Comparison of ENCODE assay signal across 8 mouse cellular contexts in the genomic region with DNA sequence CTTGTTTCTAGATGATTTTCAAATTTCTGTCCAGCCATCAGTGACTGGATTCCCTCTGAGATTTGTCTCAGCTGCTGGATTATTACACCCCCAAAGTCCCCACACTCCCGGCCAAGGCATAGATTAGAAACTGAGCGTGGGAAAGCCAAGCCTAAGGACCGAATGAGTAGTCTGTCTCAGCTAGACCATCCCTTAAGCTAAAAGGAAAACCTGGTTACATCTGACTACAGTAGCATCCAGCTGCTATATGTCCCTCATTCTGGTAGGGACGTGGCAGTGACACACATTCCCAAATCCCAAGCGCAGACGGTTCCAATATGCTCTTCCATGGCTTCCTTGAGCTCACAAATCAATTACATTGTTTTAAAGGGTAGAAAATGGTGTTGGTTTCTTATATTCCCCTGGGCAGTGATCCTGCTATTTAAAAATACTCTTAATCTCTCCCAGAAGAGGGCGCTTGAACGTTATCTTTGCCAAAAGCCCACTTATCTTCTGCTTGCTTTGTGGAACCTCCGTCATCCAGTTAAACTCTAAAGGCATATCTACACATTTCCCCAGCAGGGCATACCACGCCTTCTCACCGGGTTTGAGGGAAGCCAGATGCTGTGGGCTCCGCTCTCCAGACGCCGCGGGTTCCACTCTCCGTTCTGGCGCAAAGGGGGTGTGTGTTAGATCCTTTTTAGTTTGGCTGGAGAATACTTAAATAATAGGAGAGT. TPM values are rescaled to one million over a fixed set of nuclear protein-coding genes. Genes with fewer than 3 reads are reported as not detected.
DNase-seq lines count a peak whose midpoint lies in the region; ATAC-seq and TF ChIP-seq lines count a peak whose summit lies in the region.

No protein-coding gene starts in this region.

- peaks cover 0 to 10% of the 10 kb centered on the region in 2 experiments; a peak in 2 of 4 replicates for H3K4me1 ChIP-seq in MEL (ENCODE audit: control insufficient read depth in 1 of 2, insufficient read depth in 2 of 2, low read length in 2 of 2)
- peaks cover 7% of the 10 kb centered on the region for H3K4me1 ChIP-seq in forebrain, embryonic 16.5 days (replicated peaks; ENCODE audit: control insufficient read depth, insufficient read depth, low read length)

- TF ChIP-seq POLR2A in MEL (IDR thresholded peaks at IDR 0.05; ENCODE audit: control insufficient read depth in 1 of 2, insufficient read depth in 1 of 2, low read depth in 1 of 2, low read length in 2 of 2, poor library complexity in 1 of 2): no peak

- no peak overlapping the region for H3K9ac ChIP-seq in MEL (ENCODE audit: control insufficient read depth, low read depth, low read length, poor library complexity, severe bottlenecking)
- no peak overlapping the region for H3K9ac ChIP-seq in forebrain, embryonic 16.5 days (replicated peaks; ENCODE audit: low read depth, low read length)

- no peak for ATAC-seq in CD4-positive, CD25-positive, alpha-beta regulatory T cell, adult 4 months
- 0 out of 2 replicates have a peak, but pooled peaks have one; percentile 13 for ATAC-seq in forebrain, embryonic 16.5 days
- peak; percentile 35 for ATAC-seq in inflammation-experienced regulatory T-cells, adult 6 months
- ATAC-seq in megakaryocyte progenitor cell, adult 5-6 weeks (replicated peaks; ENCODE audit: poor library complexity): peak; percentile 97
- ATAC-seq in cerebellum, adult (ENCODE audit: insufficient number of reproducible peaks, low FRiP score, low TSS enrichment): no peak

- peak; percentile 48 for DNase-seq in CD4-positive, CD25-positive, alpha-beta regulatory T cell, adult 2 months (ENCODE audit: low read depth, low spot score)
- DNase-seq in MEL (ENCODE audit: low read depth, low spot score): peak; percentile 84
- DNase-seq in adipocyte (ENCODE audit: low spot score): no peak

- H3K79me2 ChIP-seq in MEL (ENCODE audit: control insufficient read depth, insufficient read depth, low read length, poor library complexity): no peaks in the 10 kb centered on the region

- H3K4me2 ChIP-seq in forebrain, embryonic 16.5 days (ENCODE audit: low read length): peak overlapping the region; percentile 26; the same call in 1 of the 2 replicates

- TF ChIP-seq RAD21 in MEL (IDR thresholded peaks at IDR 0.05; ENCODE audit: low read depth, low read length): peak; percentile 59

- 48% methylated on average over 17 of the region's 17 CpGs for WGBS in forebrain, embryonic 16.5 days

- peaks cover 0 to 2% of the 10 kb centered on the region in 2 experiments; a peak in 1 of 4 replicates for H3K36me3 ChIP-seq in MEL (ENCODE audit: control insufficient read depth in 1 of 2, insufficient read depth in 2 of 2, low read length in 2 of 2)
- H3K36me3 ChIP-seq in forebrain, embryonic 16.5 days (ENCODE audit: control insufficient read depth, insufficient read depth): no peaks in the 10 kb centered on the region

- TF ChIP-seq EP300 in MEL (IDR thresholded peaks at IDR 0.05; ENCODE audit: low read depth in 1 of 2, low read length in 2 of 2): 0 out of 4 replicates have a peak, but pooled peaks of 1 of the 2 experiments have one; percentile 35

- peak; percentile 6 to 69 (median 25); a peak in 3 of 6 replicates for TF ChIP-seq CTCF in MEL (IDR thresholded peaks at IDR 0.05 in 2 of 3, conservative IDR thresholded peaks at IDR 0.05 in 1 of 3; ENCODE audit: control insufficient read depth in 1 of 3, insufficient read depth in 1 of 3, low read depth in 2 of 3, low read length in 3 of 3, poor library complexity in 1 of 3, severe bottlenecking in 1 of 3)

- H3K27ac ChIP-seq in MEL (ENCODE audit: control insufficient read depth, low read depth, low read length): no peak overlapping the region
- H3K27ac ChIP-seq in forebrain, embryonic 16.5 days (ENCODE audit: low read length): no peak overlapping the region

- H3K27me3 ChIP-seq in MEL (ENCODE audit: control insufficient read depth in 1 of 2, insufficient read depth in 2 of 2, low read length in 2 of 2): no peaks in the 10 kb centered on the region
- no peaks in the 10 kb centered on the region for H3K27me3 ChIP-seq in forebrain, embryonic 16.5 days (replicated peaks; ENCODE audit: control insufficient read depth, insufficient read depth, low read length)

- peak overlapping the region in 1 of 2 experiments; percentile 2; a peak in 1 of 4 replicates for H3K4me3 ChIP-seq in MEL (ENCODE audit: control insufficient read depth in 1 of 2, insufficient read depth in 1 of 2, low read depth in 2 of 2, low read length in 2 of 2)
- H3K4me3 ChIP-seq in forebrain, embryonic 16.5 days (replicated peaks; ENCODE audit: low read length): no peak overlapping the region

- H3K9me3 ChIP-seq in MEL (replicated peaks; ENCODE audit: insufficient read depth, low read length): no peaks in the 10 kb centered on the region
- H3K9me3 ChIP-seq in forebrain, embryonic 16.5 days (ENCODE audit: control insufficient read depth, low read length): no peaks in the 10 kb centered on the region

TF ChIP-seq in MEL, 35 proteins besides CTCF, POLR2A, EP300 and RAD21:
- TF ChIP-seq ZMIZ1 (IDR thresholded peaks at IDR 0.05; ENCODE audit: low read depth, low read length): no peak
- TF ChIP-seq ZC3H11A (IDR thresholded peaks at IDR 0.05; ENCODE audit: low read depth, low read length): peak; percentile 58
- TF ChIP-seq ETS1 (IDR thresholded peaks at IDR 0.05; ENCODE audit: low read depth, low read length): peak; percentile 24; the same call in 1 of the 2 replicates
- 0 out of 2 replicates have a peak, but pooled peaks have one; percentile 27 for TF ChIP-seq RCOR1 (IDR thresholded peaks at IDR 0.05; ENCODE audit: low read depth, low read length)
- peak; percentile 57 for TF ChIP-seq SMC3 (IDR thresholded peaks at IDR 0.05; ENCODE audit: low read depth, low read length)
- peak; percentile 90 for TF ChIP-seq GATA1 (IDR thresholded peaks at IDR 0.05; ENCODE audit: low read depth, low read length)
- TF ChIP-seq USF2 (IDR thresholded peaks at IDR 0.05; ENCODE audit: borderline replicate concordance in 1 of 2, insufficient read depth in 1 of 2, low read depth in 1 of 2, low read length in 2 of 2): no peak
- peak; percentile 29 for TF ChIP-seq MXI1 (IDR thresholded peaks at IDR 0.05; ENCODE audit: low read depth, low read length)
- TF ChIP-seq POLR2AphosphoS2 (IDR thresholded peaks at IDR 0.05; ENCODE audit: low read length): no peak
- TF ChIP-seq JUND (IDR thresholded peaks at IDR 0.05; ENCODE audit: low read depth, low read length): no peak
- peak; percentile 18; the same call in 1 of the 2 replicates for TF ChIP-seq TCF12 (IDR thresholded peaks at IDR 0.05; ENCODE audit: low read depth, low read length)
- TF ChIP-seq TBP (IDR thresholded peaks at IDR 0.05; ENCODE audit: low read depth, low read length): peak; percentile 63; the same call in 1 of the 2 replicates
- 0 out of 2 replicates have a peak, but pooled peaks have one; percentile 55 for TF ChIP-seq SIN3A (IDR thresholded peaks at IDR 0.05; ENCODE audit: low read length)

RNA-seq across cellular contexts. Expression of gene Tbx19, which starts 46.0 kb away (rescaled TPM):
- polyA plus RNA-seq in CD4-positive, CD25-positive, alpha-beta regulatory T cell, adult 4 months (2017; shearing (Covaris generic)): not detected
- not detected in 2 replicates for total RNA-seq in MEL (2012; rRNA removed)
- polyA plus RNA-seq in MEL (2012; ENCODE audit: insufficient read depth in 1 of 2, insufficient read length in 2 of 2, low read depth in 1 of 2, low replicate concordance in 2 of 2, missing spikeins in 1 of 2): under 1 TPM in 1 of 2 experiments, not detected in 1; 0.19 TPM
- not detected in 2 replicates for polyA plus RNA-seq in forebrain, embryonic 16.5 days (2015; fragmentation: Nextera tagmentation; extraction: Ambion mirVana)
- polyA plus RNA-seq in inflammation-experienced regulatory T-cells, adult 6 months (2017; shearing (Covaris generic)): not detected
- not detected in 2 replicates for total RNA-seq in megakaryocyte progenitor cell, adult 5-6 weeks (2015)
- total RNA-seq in megakaryocyte progenitor cell, adult 5-6 weeks (2017): 0.12 TPM in 1 of 2 replicates, not detected in the other

Comparison
In these comparisons a context has a peak if more than half of its experiments do, and no peak if none do; other contexts are left out.
1. ATAC-seq: peak in forebrain, embryonic 16.5 days (single experiment), inflammation-experienced regulatory T-cells, adult 6 months (single experiment) and megakaryocyte progenitor cell, adult 5-6 weeks (single experiment); none in CD4-positive, CD25-positive, alpha-beta regulatory T cell, adult 4 months (single experiment) and cerebellum, adult (single experiment).